Mouse (Mus musculus): Measurements from ENCODE around the gene Atp1b1. TPM values are rescaled to one million over a fixed set of nuclear protein-coding genes. Genes with fewer than 3 reads are reported as not detected.

Atp1b1 gene
- total and polyA plus RNA-seq, 2 experiments from 2014 or later: 175 to 308 TPM

GRCm38 (mm10) chr1:164494215-164494614, 36.1 kb upstream of the Atp1b1 start:
- H3K4me2 ChIP-seq (ENCODE audit: low read depth, low read length): no peak overlapping the region
- TF ChIP-seq CTCF (IDR thresholded peaks at IDR 0.05; ENCODE audit: low read depth): no peak
- no peak for TF ChIP-seq EP300 (IDR thresholded peaks at IDR 0.05; ENCODE audit: low read depth)
- H3K27ac ChIP-seq (ENCODE audit: low read depth): no peak overlapping the region
- H3K27me3 ChIP-seq (ENCODE audit: control insufficient read depth, insufficient read depth, low read length): no peaks in the 10 kb centered on the region
- WGBS: 47% methylated on average over 4 of the region's 4 CpGs
- H3K4me3 ChIP-seq (ENCODE audit: low read depth, low read length): no peak overlapping the region
- ATAC-seq (ENCODE audit: insufficient read depth, low read depth): no peak
- no peaks in the 10 kb centered on the region; the same call in 1 of the 2 replicates for H3K9me3 ChIP-seq (replicated peaks; ENCODE audit: control insufficient read depth, low read length)
- peaks cover 5% of the 10 kb centered on the region; the same call in 1 of the 2 replicates for H3K4me1 ChIP-seq (ENCODE audit: control insufficient read depth, insufficient read depth)
- DNase-seq (ENCODE audit: low spot score): no peak
- H3K36me3 ChIP-seq (replicated peaks; ENCODE audit: control insufficient read depth, insufficient read depth, low read length): no peaks in the 10 kb centered on the region
- no peak overlapping the region for H3K9ac ChIP-seq (replicated peaks; ENCODE audit: low read depth, low read length)

- Histone ChIP-seq H3K4me1 (ENCODE audit: control insufficient read depth, insufficient read depth) (peaks cover 5% of the 10 kb centered on the region; the same call in 1 of the 2 replicates), H3K27me3 (ENCODE audit: control insufficient read depth, insufficient read depth, low read length) (no peaks in the 10 kb centered on the region), H3K9me3 (replicated peaks; ENCODE audit: control insufficient read depth, low read length) (no peaks in the 10 kb centered on the region; the same call in 1 of the 2 replicates), H3K9ac (replicated peaks; ENCODE audit: low read depth, low read length) (no peak overlapping the region), H3K4me3 (ENCODE audit: low read depth, low read length) (no peak overlapping the region), H3K27ac (ENCODE audit: low read depth) (no peak overlapping the region; the same call in 1 of the 2 replicates), H3K36me3 (replicated peaks; ENCODE audit: control insufficient read depth, insufficient read depth, low read length) (no peaks in the 10 kb centered on the region), H3K4me2 (ENCODE audit: low read depth, low read length) (no peak overlapping the region)
- DNase-seq (ENCODE audit: low spot score) (no peak), ATAC-seq (ENCODE audit: insufficient read depth, low read depth) (no peak)
- 52% methylated on average over 8 of the region's 8 CpGs for WGBS
- TF ChIP-seq EP300 (IDR thresholded peaks at IDR 0.05; ENCODE audit: low read depth) (no peak), CTCF (IDR thresholded peaks at IDR 0.05; ENCODE audit: low read depth) (peak; percentile 7; the same call in 1 of the 2 replicates)
These were observed 35.0 kb upstream of the Atp1b1 start for GRCm38 (mm10) chr1:164493042-164493705.

GRCm38 (mm10) chr1:164492476-164492875, 34.3 kb upstream of the Atp1b1 start:
- TF ChIP-seq CTCF (IDR thresholded peaks at IDR 0.05; ENCODE audit: low read depth): no peak
- TF ChIP-seq EP300 (IDR thresholded peaks at IDR 0.05; ENCODE audit: low read depth): no peak
- DNase-seq (ENCODE audit: low spot score) (no peak), ATAC-seq (ENCODE audit: insufficient read depth, low read depth) (no peak)
- no peaks in the 10 kb centered on the region; the same call in 1 of the 2 replicates for H3K9me3 ChIP-seq (replicated peaks; ENCODE audit: control insufficient read depth, low read length)
- peaks cover 5% of the 10 kb centered on the region; the same call in 1 of the 2 replicates for H3K4me1 ChIP-seq (ENCODE audit: control insufficient read depth, insufficient read depth)
- no peak overlapping the region for H3K9ac ChIP-seq (replicated peaks; ENCODE audit: low read depth, low read length)
- no peak overlapping the region for H3K4me2 ChIP-seq (ENCODE audit: low read depth, low read length)
- WGBS: 83% methylated on average over 3 of the region's 3 CpGs
- H3K27ac ChIP-seq (ENCODE audit: low read depth): no peak overlapping the region
- no peaks in the 10 kb centered on the region for H3K36me3 ChIP-seq (replicated peaks; ENCODE audit: control insufficient read depth, insufficient read depth, low read length)
- H3K4me3 ChIP-seq (ENCODE audit: low read depth, low read length): no peak overlapping the region
- H3K27me3 ChIP-seq (ENCODE audit: control insufficient read depth, insufficient read depth, low read length): no peaks in the 10 kb centered on the region

- H3K4me3 ChIP-seq (ENCODE audit: low read depth, low read length): no peak overlapping the region
- ATAC-seq (ENCODE audit: insufficient read depth, low read depth) (no peak), DNase-seq (ENCODE audit: low spot score) (no peak)
- no peak overlapping the region for H3K9ac ChIP-seq (replicated peaks; ENCODE audit: low read depth, low read length)
- H3K4me2 ChIP-seq (ENCODE audit: low read depth, low read length): no peak overlapping the region
- H3K9me3 ChIP-seq (replicated peaks; ENCODE audit: control insufficient read depth, low read length): no peaks in the 10 kb centered on the region
- H3K27me3 ChIP-seq (ENCODE audit: control insufficient read depth, insufficient read depth, low read length): no peaks in the 10 kb centered on the region
- no peak for TF ChIP-seq EP300 (IDR thresholded peaks at IDR 0.05; ENCODE audit: low read depth)
- TF ChIP-seq CTCF (IDR thresholded peaks at IDR 0.05; ENCODE audit: low read depth): no peak
- 82% methylated on average over 3 of the region's 3 CpGs for WGBS
- no peaks in the 10 kb centered on the region for H3K36me3 ChIP-seq (replicated peaks; ENCODE audit: control insufficient read depth, insufficient read depth, low read length)
- H3K4me1 ChIP-seq (ENCODE audit: control insufficient read depth, insufficient read depth): peaks cover 5% of the 10 kb centered on the region; the same call in 1 of the 2 replicates
- no peak overlapping the region for H3K27ac ChIP-seq (ENCODE audit: low read depth)
These were observed 31.9 kb upstream of the Atp1b1 start for GRCm38 (mm10) chr1:164489961-164490594.

- no peak for ATAC-seq (ENCODE audit: insufficient read depth, low read depth)
- TF ChIP-seq EP300 (IDR thresholded peaks at IDR 0.05; ENCODE audit: low read depth) (no peak), CTCF (IDR thresholded peaks at IDR 0.05; ENCODE audit: low read depth) (no peak)
- Histone ChIP-seq H3K9me3 (replicated peaks; ENCODE audit: control insufficient read depth, low read length) (no peaks in the 10 kb centered on the region), H3K36me3 (replicated peaks; ENCODE audit: control insufficient read depth, insufficient read depth, low read length) (no peaks in the 10 kb centered on the region), H3K4me3 (ENCODE audit: low read depth, low read length) (no peak overlapping the region), H3K27me3 (ENCODE audit: control insufficient read depth, insufficient read depth, low read length) (no peaks in the 10 kb centered on the region), H3K4me1 (ENCODE audit: control insufficient read depth, insufficient read depth) (no peaks in the 10 kb centered on the region), H3K27ac (ENCODE audit: low read depth) (no peak overlapping the region), H3K4me2 (ENCODE audit: low read depth, low read length) (no peak overlapping the region), H3K9ac (replicated peaks; ENCODE audit: low read depth, low read length) (no peak overlapping the region)
- no peak for DNase-seq (ENCODE audit: low spot score)
These were observed 25.6 kb upstream of the Atp1b1 start for GRCm38 (mm10) chr1:164483728-164484127.
